Mouse (Mus musculus): Measurements from ENCODE around the gene Bloc1s6. TPM values are rescaled to one million over a fixed set of nuclear protein-coding genes. Genes with fewer than 3 reads are reported as not detected.
A peak's percentile ranks its signal among the peaks of the same experiment; 100 is the strongest.

Gene Bloc1s6
- polyA plus RNA-seq (2011; ENCODE audit: insufficient read length, low read depth, missing spikeins), result 36.4 and 36.5 TPM in 2 replicates

GRCm38 (mm10) chr2:122737894-122738830 is at the start of gene Bloc1s6:
TSS of gene Bloc1s6 (plus strand) at chr2:122738503.
- Histone ChIP-seq H3K27ac (ENCODE audit: insufficient read depth, low read length) (peak within 1 kb of the TSS; percentile 81), H3K4me1 (ENCODE audit: control insufficient read depth, insufficient read depth, low read length) (peaks cover 7% of the 10 kb centered on the region), H3K4me3 (ENCODE audit: insufficient read depth, low read length) (peak within 1 kb of the TSS; percentile 83)
- TF ChIP-seq CTCF (IDR thresholded peaks at IDR 0.05; ENCODE audit: borderline replicate concordance, insufficient read depth, low read length), result no peak
- peak; percentile 83 for TF ChIP-seq POLR2A (IDR thresholded peaks at IDR 0.05; ENCODE audit: low read depth, low read length)

DNA sequence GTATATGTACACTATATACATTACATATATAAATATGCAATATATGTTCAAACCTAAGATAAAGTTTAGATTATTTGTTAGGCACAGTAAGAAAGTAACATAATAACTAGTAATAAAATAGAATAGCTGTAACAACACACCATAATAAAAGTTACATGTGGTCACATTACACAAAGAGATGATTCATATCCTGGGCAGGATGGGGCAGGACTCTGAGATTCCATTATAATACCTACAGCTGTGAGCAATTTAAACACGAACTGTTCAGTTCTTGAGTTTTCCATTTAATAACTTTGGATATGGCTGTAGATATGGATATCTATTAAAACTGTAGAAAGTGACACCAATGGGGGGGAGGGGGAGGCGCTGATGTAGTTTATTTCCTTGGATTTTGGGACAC is 40.8 kb upstream of the Bloc1s6 start:
- peak overlapping the region; percentile 59; the same call in 1 of the 2 replicates for H3K27ac ChIP-seq (ENCODE audit: insufficient read depth, low read length)
- TF ChIP-seq CTCF (IDR thresholded peaks at IDR 0.05; ENCODE audit: borderline replicate concordance, insufficient read depth, low read length), result no peak
- TF ChIP-seq POLR2A (IDR thresholded peaks at IDR 0.05; ENCODE audit: low read depth, low read length), result no peak
- peaks cover 15% of the 10 kb centered on the region for H3K4me1 ChIP-seq (ENCODE audit: control insufficient read depth, insufficient read depth, low read length)
- no peak overlapping the region for H3K4me3 ChIP-seq (ENCODE audit: insufficient read depth, low read length)

DNA sequence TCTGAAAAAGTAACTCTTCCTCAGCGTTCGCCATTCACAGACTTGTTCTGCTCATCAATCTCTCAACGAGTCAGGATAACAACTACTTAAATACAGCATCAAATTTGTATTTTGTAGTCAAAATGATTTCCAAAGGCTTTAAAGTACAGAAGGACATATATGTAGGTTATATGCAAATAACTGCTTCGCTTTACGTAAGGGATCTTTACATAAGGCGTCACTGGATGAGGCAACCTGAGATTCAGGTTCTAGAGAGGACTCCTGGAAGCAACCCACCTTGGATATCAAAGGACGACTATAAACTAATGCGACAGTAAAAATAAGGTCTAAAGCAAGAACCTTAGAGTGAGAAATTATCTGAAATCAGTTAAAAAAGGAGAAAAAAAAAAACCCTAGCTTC is 37.3 kb upstream of the Bloc1s6 start:
- Histone ChIP-seq H3K4me1 (ENCODE audit: control insufficient read depth, insufficient read depth, low read length) (peaks cover 28% of the 10 kb centered on the region), H3K4me3 (ENCODE audit: insufficient read depth, low read length) (peak overlapping the region; percentile 82), H3K27ac (ENCODE audit: insufficient read depth, low read length) (no peak overlapping the region)
- TF ChIP-seq POLR2A (IDR thresholded peaks at IDR 0.05; ENCODE audit: low read depth, low read length) (no peak), CTCF (IDR thresholded peaks at IDR 0.05; ENCODE audit: borderline replicate concordance, insufficient read depth, low read length) (no peak)

DNA sequence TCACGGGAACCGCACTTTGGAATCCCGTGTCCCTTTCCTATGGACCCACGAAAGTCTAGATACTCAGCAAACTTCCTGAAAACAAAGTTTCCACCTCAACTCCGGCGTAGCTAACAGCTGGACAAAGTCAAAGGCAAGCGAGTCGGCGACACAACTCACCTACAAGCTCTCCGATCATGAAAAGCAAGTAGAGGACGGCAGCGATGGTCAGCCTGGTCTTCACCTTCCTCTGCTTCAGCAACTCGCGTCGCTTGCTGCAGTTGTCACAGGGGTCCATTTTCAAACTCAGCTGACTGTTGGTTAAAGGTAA is 36.5 kb upstream of the Bloc1s6 start:
- TF ChIP-seq CTCF (IDR thresholded peaks at IDR 0.05; ENCODE audit: borderline replicate concordance, insufficient read depth, low read length) (no peak), POLR2A (IDR thresholded peaks at IDR 0.05; ENCODE audit: low read depth, low read length) (no peak)

DNA sequence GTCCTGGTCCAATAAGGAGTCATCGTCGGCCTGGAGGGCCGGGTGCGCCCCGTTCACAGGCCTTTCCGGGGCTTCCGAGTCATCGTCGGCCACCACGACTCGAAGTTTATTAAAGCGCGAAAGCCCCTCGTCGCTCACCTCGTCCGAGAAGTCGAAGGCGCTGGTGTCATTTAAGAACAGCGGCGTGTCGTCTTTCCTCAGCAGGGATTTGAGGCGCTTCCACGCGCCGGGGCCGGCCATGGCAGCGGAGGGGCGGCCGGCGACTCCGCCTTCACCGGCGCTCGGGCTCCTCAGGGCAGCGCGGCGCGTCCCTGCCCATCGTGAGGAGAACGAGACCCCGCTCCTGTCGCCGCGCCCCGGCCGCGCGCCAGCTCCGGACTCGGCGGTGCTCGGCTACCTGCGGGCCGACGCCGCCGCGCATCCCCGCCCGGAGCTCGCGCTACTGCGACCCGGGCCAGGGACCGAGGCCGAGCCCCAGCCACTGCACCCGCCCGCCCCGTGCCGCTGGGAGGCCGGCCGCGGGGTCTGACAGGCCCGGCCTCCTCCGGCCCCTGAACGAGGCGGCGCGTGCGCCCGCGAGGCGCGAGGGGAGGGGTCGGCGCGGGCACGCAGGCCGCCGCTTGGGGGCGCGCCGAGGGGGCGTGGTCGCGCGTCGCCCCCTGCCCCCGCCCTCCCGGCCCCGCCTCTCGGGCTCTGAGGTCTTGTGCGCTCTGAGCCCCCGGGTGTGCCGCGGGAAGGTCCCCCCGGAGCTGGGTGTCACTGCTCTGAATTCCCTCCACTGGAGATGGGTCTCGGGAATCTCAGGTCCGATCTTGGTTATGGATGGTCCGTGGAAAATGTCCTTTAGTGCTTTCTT is 35.9 kb upstream of the Bloc1s6 start, which contains the start of gene Slc30a4:
Gene Slc30a4, minus strand, starts transcription at position 483 of the 856 bp plus-strand sequence.
- peak within 1 kb of the TSS; percentile 53 for H3K27ac ChIP-seq (ENCODE audit: insufficient read depth, low read length)
- TF ChIP-seq POLR2A (IDR thresholded peaks at IDR 0.05; ENCODE audit: low read depth, low read length) (peak; percentile 42), CTCF (IDR thresholded peaks at IDR 0.05; ENCODE audit: borderline replicate concordance, insufficient read depth, low read length) (no peak)
- H3K4me1 ChIP-seq (ENCODE audit: control insufficient read depth, insufficient read depth, low read length), result peaks cover 24% of the 10 kb centered on the region
- H3K4me3 ChIP-seq (ENCODE audit: insufficient read depth, low read length), result peak within 1 kb of the TSS; percentile 82

More for the DNA sequence above, 36.5 kb upstream of the Bloc1s6 start:
- peaks cover 24% of the 10 kb centered on the region for H3K4me1 ChIP-seq (ENCODE audit: control insufficient read depth, insufficient read depth, low read length)
- no peak overlapping the region for H3K27ac ChIP-seq (ENCODE audit: insufficient read depth, low read length)
- H3K4me3 ChIP-seq (ENCODE audit: insufficient read depth, low read length), result peak overlapping the region; percentile 82

DNA sequence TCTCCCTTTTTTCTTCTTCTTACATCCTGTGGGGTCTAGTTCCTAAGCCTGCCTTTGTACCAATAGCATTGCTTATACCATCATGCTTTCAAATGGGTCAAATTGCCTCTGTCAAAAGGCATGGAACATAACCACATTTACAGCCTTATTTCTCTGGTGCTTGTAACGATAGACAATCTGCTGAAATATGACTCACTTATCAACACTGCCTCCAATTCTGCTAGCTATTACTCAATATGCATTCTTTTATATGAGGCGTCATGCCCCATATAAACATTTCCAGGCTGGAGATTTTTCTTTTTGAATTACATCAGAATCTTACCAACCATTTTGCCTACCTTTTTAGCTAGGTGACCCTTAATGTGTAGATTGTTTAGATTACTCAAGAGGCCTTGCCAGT is 33.7 kb upstream of the Bloc1s6 start:
- Histone ChIP-seq H3K4me1 (ENCODE audit: control insufficient read depth, insufficient read depth, low read length) (peaks cover 17% of the 10 kb centered on the region), H3K27ac (ENCODE audit: insufficient read depth, low read length) (peak overlapping the region; percentile 76), H3K4me3 (ENCODE audit: insufficient read depth, low read length) (no peak overlapping the region)
- TF ChIP-seq CTCF (IDR thresholded peaks at IDR 0.05; ENCODE audit: borderline replicate concordance, insufficient read depth, low read length) (no peak), POLR2A (IDR thresholded peaks at IDR 0.05; ENCODE audit: low read depth, low read length) (no peak)

GRCm38 (mm10) chr2:122708080-122708479 is 30.2 kb upstream of the Bloc1s6 start:
- no peak for TF ChIP-seq CTCF (IDR thresholded peaks at IDR 0.05; ENCODE audit: borderline replicate concordance, insufficient read depth, low read length)
- TF ChIP-seq POLR2A (IDR thresholded peaks at IDR 0.05; ENCODE audit: low read depth, low read length), result no peak
- H3K27ac ChIP-seq (ENCODE audit: insufficient read depth, low read length), result no peak overlapping the region

DNA sequence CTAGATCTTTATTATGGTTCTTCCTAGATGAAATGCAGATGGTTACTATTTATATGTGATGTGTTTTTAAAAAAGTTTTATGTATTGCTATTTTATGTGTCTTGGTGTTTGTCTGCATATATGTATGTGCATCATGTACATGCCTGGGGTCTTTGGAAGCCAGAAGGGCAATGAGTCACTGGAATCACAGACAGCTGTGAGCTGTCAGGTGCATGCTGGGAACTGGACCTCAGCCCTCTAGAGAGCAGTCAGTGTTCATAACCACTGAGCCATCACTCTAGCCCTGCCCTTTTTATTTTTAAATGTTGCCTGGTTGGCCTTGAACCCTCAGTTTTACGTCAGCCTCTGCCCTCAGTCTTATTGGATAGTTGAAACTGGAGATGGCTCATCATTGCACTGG is 29.1 kb upstream of the Bloc1s6 start:
- TF ChIP-seq CTCF (IDR thresholded peaks at IDR 0.05; ENCODE audit: borderline replicate concordance, insufficient read depth, low read length), result no peak
- no peak for TF ChIP-seq POLR2A (IDR thresholded peaks at IDR 0.05; ENCODE audit: low read depth, low read length)
- H3K4me1 ChIP-seq (ENCODE audit: control insufficient read depth, insufficient read depth, low read length), result peaks cover 7% of the 10 kb centered on the region
- no peak overlapping the region for H3K4me3 ChIP-seq (ENCODE audit: insufficient read depth, low read length)
- H3K27ac ChIP-seq (ENCODE audit: insufficient read depth, low read length), result no peak overlapping the region

More at GRCm38 (mm10) chr2:122708080-122708479, 30.2 kb upstream of the Bloc1s6 start:
- no peak overlapping the region for H3K4me3 ChIP-seq (ENCODE audit: insufficient read depth, low read length)
- H3K4me1 ChIP-seq (ENCODE audit: control insufficient read depth, insufficient read depth, low read length), result peaks cover 14% of the 10 kb centered on the region

- Histone ChIP-seq H3K27ac (ENCODE audit: insufficient read depth, low read length) (no peak overlapping the region), H3K4me3 (ENCODE audit: insufficient read depth, low read length) (no peak overlapping the region), H3K4me1 (ENCODE audit: control insufficient read depth, insufficient read depth, low read length) (peaks cover 15% of the 10 kb centered on the region; the same call in 1 of the 2 replicates)
- TF ChIP-seq POLR2A (IDR thresholded peaks at IDR 0.05; ENCODE audit: low read depth, low read length), result no peak
- no peak for TF ChIP-seq CTCF (IDR thresholded peaks at IDR 0.05; ENCODE audit: borderline replicate concordance, insufficient read depth, low read length)
These were observed 26.4 kb upstream of the Bloc1s6 start for GRCm38 (mm10) chr2:122711911-122712310.
